Mouse (Mus musculus) stomach, postnatal 0 days (tissue): ENCODE results near the gene Klhl7. TPM values are rescaled to one million over a fixed set of nuclear protein-coding genes. Genes with fewer than 3 reads are reported as not detected.

Experiments used
- ATAC-seq: fragments of 200-750 bp; cut with Nextera tagmentation; 2 replicates; pipeline ENCODE4 v1.8.0; 2017; ENCODE audit not compliant: low FRiP score, low TSS enrichment
- DNase-seq: peaks from one replicate; pipeline ENCODE4 v3.0.0-alpha.2; 2016; ENCODE audit warnings: low spot score
- H3K27ac ChIP-seq: fragments of 300-500 bp; sonication (generic); replicated peaks from 2 replicates; pipeline ENCODE4 v1.5.1; 2014; ENCODE audit warnings: mild to moderate bottlenecking, control low read depth
- H3K27me3 ChIP-seq: fragments of 300-500 bp; sonication (generic); 2 replicates; pipeline ENCODE4 v1.6.1; 2014; ENCODE audit warnings: low read length; ENCODE audit not compliant: control insufficient read depth, insufficient read depth
- H3K36me3 ChIP-seq: fragments of 300-500 bp; sonication (generic); 2 replicates; pipeline ENCODE4 v1.6.1; 2014; ENCODE audit warnings: low read length, mixed read lengths; ENCODE audit not compliant: control insufficient read depth, insufficient read depth
- H3K4me1 ChIP-seq: fragments of 300-500 bp; sonication (generic); replicated peaks from 2 replicates; pipeline ENCODE4 v1.6.1; 2014; ENCODE audit warnings: antibody characterized with exemption; ENCODE audit not compliant: control insufficient read depth, insufficient read depth
- H3K4me2 ChIP-seq: fragments of 300-500 bp; sonication (generic); replicated peaks from 2 replicates; pipeline ENCODE4 v1.6.1; 2014; ENCODE audit warnings: low read depth, mild to moderate bottlenecking, control low read depth, moderate library complexity
- H3K4me3 ChIP-seq: fragments of 300-500 bp; sonication (generic); 2 replicates; pipeline ENCODE4 v1.5.1; 2014; ENCODE audit warnings: low read depth, low read length, control low read depth
- H3K9ac ChIP-seq: fragments of 300-500 bp; sonication (generic); 2 replicates; pipeline ENCODE4 v1.6.1; 2014; ENCODE audit warnings: mild to moderate bottlenecking, low read length, control low read depth, mixed read lengths
- H3K9me3 ChIP-seq: fragments of 300-500 bp; sonication (generic); 2 replicates; pipeline ENCODE4 v1.6.1; 2016; ENCODE audit warnings: low read length; ENCODE audit not compliant: control insufficient read depth
- CTCF ChIP-seq: IDR thresholded peaks from 2 replicates; pipeline ENCODE4 v1.5.1; 2016; ENCODE audit warnings: antibody characterized with exemption, low read depth, mild to moderate bottlenecking, moderate library complexity
- EP300 ChIP-seq: optimal IDR thresholded peaks from 2 replicates; pipeline ENCODE3; 2016; ENCODE audit warnings: antibody characterized with exemption
- WGBS: fragments of 180-500 bp; shearing (Covaris S2); extraction: QIAGEN DNeasy Blood & Tissue Kit; methylation state at CpG from one replicate; pipeline ENCODE4 v1.1.7; 2014; 5-methylcytosine and 5-hydroxymethylcytosine counted together
- polyA plus RNA-seq: library from polyadenylated mRNA; unstranded; fragments of >200 nt; fragmentation: Nextera tagmentation; extraction: Ambion mirVana; gene quantifications from 2 replicates; pipeline ENCODE4 v1.2.1, GENCODE M21; 2015

Klhl7 gene
- 23.4 and 23.6 TPM in 2 replicates for polyA plus RNA-seq

DNA sequence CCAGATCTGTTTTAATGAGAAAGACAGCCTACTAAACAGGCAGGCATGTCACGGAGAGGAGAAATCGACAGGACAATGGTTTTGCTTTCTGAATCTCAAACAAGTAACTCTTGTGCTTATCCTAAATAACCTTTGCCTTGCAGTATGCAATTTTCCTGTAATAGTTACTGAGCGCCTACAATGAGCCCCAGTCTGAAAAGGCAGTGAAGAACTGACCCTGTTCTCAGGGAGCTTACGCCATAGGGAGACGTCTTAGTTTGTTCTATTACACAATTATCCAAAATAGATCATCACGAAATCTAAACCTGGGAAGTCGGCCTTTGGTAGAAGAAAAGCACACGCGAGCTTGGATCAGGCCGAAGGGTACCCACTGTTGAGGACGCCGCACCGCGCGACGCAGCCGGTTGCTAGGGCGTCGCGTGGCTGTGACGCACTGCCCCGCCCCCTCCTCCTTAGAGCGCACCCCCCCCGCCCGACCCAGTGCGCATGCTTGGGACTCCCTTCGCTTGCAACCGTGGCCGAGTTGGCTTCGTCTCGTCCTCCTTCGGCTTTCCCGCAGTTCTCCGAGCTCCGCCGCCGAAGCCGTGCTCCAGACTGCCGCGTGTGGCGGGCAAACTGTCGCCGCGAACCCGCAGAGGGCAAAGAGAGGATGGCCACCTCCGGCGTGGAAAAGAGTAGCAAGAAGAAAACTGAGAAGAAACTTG lies at the start of gene Klhl7:
TSS of gene Klhl7 (plus strand) at position 500 of the 704 bp plus-strand sequence.
- WGBS = 2% methylated on average over 44 of the region's 47 CpGs
- ATAC-seq = peak; percentile 97
- DNase-seq = peak; percentile 93
- Histone ChIP-seq H3K4me3 (peak within 1 kb of the TSS; percentile 75), H3K4me1 (no peaks in the 10 kb centered on the region), H3K36me3 (no peaks in the 10 kb centered on the region), H3K9ac (peak within 1 kb of the TSS; percentile 88), H3K27ac (peak within 1 kb of the TSS; percentile 90), H3K9me3 (no peaks in the 10 kb centered on the region), H3K27me3 (no peaks in the 10 kb centered on the region), H3K4me2 (peak within 1 kb of the TSS; percentile 68)
- no peak for TF ChIP-seq EP300
- peak; percentile 37 for TF ChIP-seq CTCF

DNA sequence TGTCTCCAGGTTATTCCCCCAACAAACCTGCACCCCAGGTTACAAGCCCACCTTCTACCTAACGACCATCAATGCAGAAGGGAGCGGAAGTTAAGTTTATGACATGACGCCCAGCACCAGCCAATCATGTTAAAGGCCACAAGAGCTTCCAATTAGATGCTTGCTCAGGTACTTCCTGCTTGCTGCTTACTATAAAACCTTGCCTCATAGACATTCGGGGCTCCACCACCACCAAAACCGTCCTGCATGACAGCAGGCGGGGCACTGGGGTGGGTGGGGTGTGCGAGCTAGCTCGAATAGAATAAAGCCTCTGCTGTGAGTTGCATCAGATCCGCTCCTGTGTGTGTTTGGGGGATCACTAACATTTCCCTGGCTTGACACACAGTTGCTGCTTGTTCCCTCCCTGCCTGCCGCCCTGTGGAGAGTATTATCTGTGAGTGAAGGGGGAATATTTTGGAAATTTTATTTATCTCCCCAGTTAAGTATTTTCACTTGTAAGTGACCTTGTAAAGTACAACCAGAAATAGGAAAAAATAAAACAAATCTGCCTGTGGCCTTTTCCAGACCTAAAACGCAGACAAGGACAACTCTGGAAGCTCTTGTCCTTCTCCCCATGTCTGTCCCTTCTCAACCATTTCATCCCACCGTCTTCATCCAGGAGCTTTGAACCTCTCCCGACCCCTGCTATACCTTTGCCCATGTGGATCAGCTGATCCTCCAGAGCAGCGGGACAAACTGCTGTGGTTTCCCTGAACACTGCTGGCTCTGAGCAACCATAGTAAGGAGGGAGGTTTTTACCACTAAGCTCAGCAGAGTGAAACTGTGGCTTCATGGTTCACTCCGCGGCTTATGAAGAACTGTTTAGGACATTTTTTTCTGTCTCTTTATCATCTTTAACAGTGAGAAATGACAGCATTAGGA lies 48.4 kb upstream of the Klhl7 start:
- Histone ChIP-seq H3K4me1 (no peaks in the 10 kb centered on the region; the same call in 1 of the 2 replicates), H3K9me3 (peaks cover 5% of the 10 kb centered on the region; the same call in 1 of the 2 replicates), H3K4me3 (no peak overlapping the region), H3K4me2 (no peak overlapping the region), H3K9ac (no peak overlapping the region), H3K27ac (no peak overlapping the region), H3K27me3 (no peaks in the 10 kb centered on the region), H3K36me3 (no peaks in the 10 kb centered on the region)
- DNase-seq = no peak
- ATAC-seq = no peak
- whole genome bisulfite sequencing = 55% methylated on average over 16 of the region's 16 CpGs
- no peak for TF ChIP-seq EP300
- no peak for TF ChIP-seq CTCF

- DNase-seq = no peak
- no peak overlapping the region for H3K9ac ChIP-seq
- H3K4me1 ChIP-seq = no peaks in the 10 kb centered on the region; the same call in 1 of the 2 replicates
- no peak overlapping the region for H3K4me2 ChIP-seq
- H3K9me3 ChIP-seq = peaks cover 5% of the 10 kb centered on the region; the same call in 1 of the 2 replicates
- WGBS = 32% methylated on average over 9 of the region's 9 CpGs
- H3K4me3 ChIP-seq = no peak overlapping the region
- H3K27ac ChIP-seq = no peak overlapping the region
- no peak for ATAC-seq
- TF ChIP-seq EP300 (no peak), CTCF (no peak)
- no peaks in the 10 kb centered on the region for H3K27me3 ChIP-seq
- no peaks in the 10 kb centered on the region for H3K36me3 ChIP-seq
Observed at GRCm38 (mm10) chr5:24053245-24054190, 46.9 kb upstream of the Klhl7 start.

- peaks cover 5% of the 10 kb centered on the region; the same call in 1 of the 2 replicates for H3K9me3 ChIP-seq
- no peaks in the 10 kb centered on the region for H3K36me3 ChIP-seq
- H3K4me1 ChIP-seq = no peaks in the 10 kb centered on the region; the same call in 1 of the 2 replicates
- no peaks in the 10 kb centered on the region for H3K27me3 ChIP-seq
- no peak overlapping the region for H3K27ac ChIP-seq
- 93% methylated on average over 3 of the region's 3 CpGs for WGBS
- no peak overlapping the region for H3K4me3 ChIP-seq
- no peak overlapping the region for H3K4me2 ChIP-seq
- DNase-seq (no peak), ATAC-seq (no peak)
- H3K9ac ChIP-seq = no peak overlapping the region
- peak; percentile 44 for TF ChIP-seq CTCF
- no peak for TF ChIP-seq EP300
Observed at GRCm38 (mm10) chr5:24054382-24054781, 46.0 kb upstream of the Klhl7 start.

GRCm38 (mm10) chr5:24056865-24057264 lies 43.5 kb upstream of the Klhl7 start:
- DNase-seq (no peak), ATAC-seq (no peak)
- Histone ChIP-seq H3K27ac (no peak overlapping the region), H3K9ac (no peak overlapping the region), H3K4me1 (no peaks in the 10 kb centered on the region; the same call in 1 of the 2 replicates), H3K4me2 (no peak overlapping the region), H3K4me3 (no peak overlapping the region), H3K36me3 (no peaks in the 10 kb centered on the region), H3K27me3 (no peaks in the 10 kb centered on the region), H3K9me3 (peaks cover 5% of the 10 kb centered on the region; the same call in 1 of the 2 replicates)
- WGBS = 82% methylated on average over 2 of the region's 2 CpGs
- TF ChIP-seq CTCF (no peak), EP300 (no peak)
